Mouse (Mus musculus) intestine, embryonic 15.5 days (tissue): ENCODE measurements around the gene Klf3. TPM values are rescaled to one million over a fixed set of nuclear protein-coding genes. Genes with fewer than 3 reads are reported as not detected.

Source experiments
- ATAC-seq: fragments of 200-750 bp; cut with Nextera tagmentation; 2 replicates; pipeline ENCODE4 v1.8.0; 2017; ENCODE audit warnings: moderate TSS enrichment, moderate library complexity
- H3K27ac ChIP-seq: fragments of 300-500 bp; sonication (generic); 2 replicates; pipeline ENCODE4 v1.5.1; 2015; ENCODE audit warnings: mild to moderate bottlenecking, inconsistent platforms
- H3K27me3 ChIP-seq: fragments of 300-500 bp; sonication (generic); replicated peaks from 2 replicates; pipeline ENCODE4 v1.6.1; 2015; ENCODE audit warnings: inconsistent platforms
- H3K36me3 ChIP-seq: fragments of 300-500 bp; sonication (generic); 2 replicates; pipeline ENCODE4 v1.6.1; 2015; ENCODE audit warnings: inconsistent platforms
- H3K4me1 ChIP-seq: fragments of 300-500 bp; sonication (generic); replicated peaks from 2 replicates; pipeline ENCODE4 v1.6.1; 2015; ENCODE audit warnings: inconsistent platforms
- H3K4me2 ChIP-seq: fragments of 300-500 bp; sonication (generic); replicated peaks from 2 replicates; pipeline ENCODE4 v1.6.1; 2015; ENCODE audit warnings: mild to moderate bottlenecking, inconsistent platforms
- H3K4me3 ChIP-seq: fragments of 300-500 bp; sonication (generic); replicated peaks from 2 replicates; pipeline ENCODE4 v1.5.1; 2015; ENCODE audit warnings: inconsistent platforms
- H3K9ac ChIP-seq: fragments of 300-500 bp; sonication (generic); 2 replicates; pipeline ENCODE4 v1.6.1; 2015; ENCODE audit warnings: inconsistent platforms
- H3K9me3 ChIP-seq: fragments of 300-500 bp; sonication (generic); 2 replicates; pipeline ENCODE4 v1.6.1; 2016; ENCODE audit warnings: inconsistent platforms
- WGBS: fragments of 180-500 bp; shearing (Covaris S2); methylation state at CpG from one replicate; pipeline ENCODE4 v1.1.7; 2015; 5-methylcytosine and 5-hydroxymethylcytosine counted together
- polyA plus RNA-seq: library from polyadenylated mRNA; unstranded; fragments of >200 nt; fragmentation: Nextera tagmentation; extraction: Ambion mirVana; gene quantifications from 2 replicates; pipeline ENCODE4 v1.2.1, GENCODE M21; 2015

Gene Klf3
- polyA plus RNA-seq, 1 experiment from 2014 or later, result 87.6 TPM

DNA sequence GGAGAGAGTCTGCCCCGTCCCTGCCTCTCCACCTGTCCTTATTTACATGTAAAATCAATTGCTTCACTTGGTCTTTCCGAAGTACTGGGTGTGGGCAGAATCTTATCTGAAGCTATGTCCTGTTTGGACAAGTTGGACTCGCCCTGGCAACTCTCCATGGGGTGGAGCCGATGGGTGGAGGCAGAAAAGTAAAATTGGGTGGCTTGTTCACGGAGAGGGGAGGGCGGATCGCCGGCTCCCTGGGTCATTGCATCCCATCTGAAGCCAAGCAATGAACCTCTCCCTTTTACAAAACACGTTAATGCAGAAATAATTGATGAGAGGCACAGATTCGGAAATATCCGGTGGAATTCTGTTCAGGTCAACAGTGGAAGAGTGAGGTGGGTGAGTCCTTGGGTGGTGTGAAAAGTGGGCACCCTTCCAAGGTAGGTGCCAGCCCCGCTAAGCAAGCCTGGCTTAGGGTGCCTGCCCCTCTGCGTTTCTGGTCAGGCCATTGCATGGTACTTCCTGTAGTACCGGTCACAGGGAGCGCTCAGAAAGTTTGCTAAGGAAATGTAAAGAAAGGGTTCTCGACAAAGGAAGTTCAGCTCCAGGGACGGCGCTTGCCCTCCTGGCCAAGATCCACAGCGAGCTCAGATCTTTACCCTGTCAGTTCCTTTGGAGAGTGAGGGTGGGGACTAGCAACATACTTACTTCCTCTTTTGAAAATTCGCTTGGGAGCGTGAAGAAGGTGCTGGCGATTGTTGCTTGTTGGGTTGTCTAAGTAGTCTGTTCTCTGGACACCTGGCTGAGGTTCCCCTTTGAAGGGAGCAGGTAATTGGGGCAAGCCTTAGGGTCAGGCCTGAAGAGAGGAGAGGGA lies 9.2 kb downstream of the Klf3 start:
- Histone ChIP-seq H3K4me1 (peaks cover 90% of the 10 kb centered on the region), H3K4me3 (peak overlapping the region; percentile 9; the same call in 1 of the 2 replicates), H3K36me3 (no peaks in the 10 kb centered on the region), H3K4me2 (peak overlapping the region; percentile 56), H3K27me3 (no peaks in the 10 kb centered on the region), H3K9me3 (no peaks in the 10 kb centered on the region), H3K27ac (peak overlapping the region; percentile 89), H3K9ac (0 out of 2 replicates have a peak overlapping the region, but pooled peaks have one; percentile 23)
- peak; percentile 67 for ATAC-seq
- 11% methylated on average over 22 of the region's 22 CpGs for WGBS

DNA sequence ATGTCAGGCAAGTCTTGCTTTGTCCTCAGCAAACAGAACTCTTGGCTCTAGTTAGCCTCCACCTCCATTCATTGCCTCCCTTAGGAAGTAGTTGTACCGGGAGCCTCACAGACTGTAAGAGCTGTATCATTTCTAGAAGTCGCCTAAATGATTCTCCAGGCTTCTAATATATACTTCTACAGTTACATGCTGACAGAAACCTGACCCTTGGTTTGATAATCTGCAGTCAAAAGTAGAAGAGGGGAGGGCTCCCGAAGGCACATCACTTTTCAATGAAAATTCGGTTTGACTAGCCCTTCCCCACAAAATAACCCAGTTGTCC lies 9.8 kb downstream of the Klf3 start:
- Histone ChIP-seq H3K4me3 (peak overlapping the region; percentile 9; the same call in 1 of the 2 replicates), H3K4me1 (peaks cover 87% of the 10 kb centered on the region), H3K4me2 (peak overlapping the region; percentile 56), H3K9ac (no peak overlapping the region), H3K27me3 (no peaks in the 10 kb centered on the region), H3K36me3 (no peaks in the 10 kb centered on the region), H3K27ac (peak overlapping the region; percentile 89), H3K9me3 (no peaks in the 10 kb centered on the region)
- ATAC-seq, result no peak
- WGBS, result 26% methylated on average over 4 of the region's 4 CpGs

DNA sequence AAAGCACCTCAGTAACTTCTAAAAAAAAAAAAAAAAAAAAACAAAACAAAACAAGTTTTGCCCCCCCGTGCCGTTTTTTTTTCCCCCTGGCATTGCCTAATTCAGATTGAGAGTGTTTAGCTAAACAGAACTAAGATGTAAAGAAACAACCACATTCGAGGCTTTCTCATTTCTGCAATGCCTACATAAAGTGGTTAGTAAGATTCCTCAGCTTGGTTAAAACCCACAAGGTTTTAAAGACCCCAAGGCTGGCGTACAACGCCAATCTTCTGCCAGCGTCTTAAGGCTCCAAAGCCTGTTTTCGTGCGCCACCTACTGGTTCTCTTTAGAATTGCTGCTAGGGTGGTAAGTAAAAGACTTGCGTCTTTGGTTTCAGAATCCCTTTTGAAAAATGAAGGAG lies 10.2 kb downstream of the Klf3 start:
- 4% methylated on average over 9 of the region's 9 CpGs for WGBS
- 0 out of 2 replicates have a peak overlapping the region, but pooled peaks have one; percentile 4 for H3K27ac ChIP-seq
- H3K4me1 ChIP-seq, result peaks cover 87% of the 10 kb centered on the region
- no peak for ATAC-seq
- no peak overlapping the region for H3K9ac ChIP-seq
- no peaks in the 10 kb centered on the region for H3K9me3 ChIP-seq
- H3K4me2 ChIP-seq, result peak overlapping the region; percentile 56; the same call in 1 of the 2 replicates
- H3K4me3 ChIP-seq, result no peak overlapping the region
- H3K27me3 ChIP-seq, result no peaks in the 10 kb centered on the region
- H3K36me3 ChIP-seq, result 0 out of 2 replicates have a peak, but pooled peaks cover under 1% of the 10 kb centered on the region

DNA sequence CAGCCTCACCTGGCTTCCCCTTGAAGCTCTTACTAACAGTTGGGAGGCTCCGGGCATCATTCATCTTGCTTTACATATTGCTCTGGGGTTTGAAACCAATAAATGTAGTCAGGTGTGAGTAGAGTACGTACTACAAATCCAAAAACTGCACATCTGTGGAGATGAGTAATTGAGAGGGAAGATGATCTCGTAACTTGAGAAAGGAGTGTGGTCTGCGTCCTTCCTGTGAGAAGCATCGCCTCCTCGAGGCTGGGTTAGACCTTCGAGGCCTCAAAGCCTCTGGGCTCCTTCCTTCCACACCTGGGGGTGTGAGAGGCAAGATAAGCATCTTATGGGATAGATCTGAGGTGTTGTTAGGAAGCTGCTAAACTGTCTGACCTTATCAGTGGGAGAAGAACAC lies 11.2 kb downstream of the Klf3 start:
- Histone ChIP-seq H3K9me3 (no peaks in the 10 kb centered on the region), H3K4me3 (no peak overlapping the region), H3K9ac (no peak overlapping the region), H3K4me1 (peaks cover 81% of the 10 kb centered on the region), H3K4me2 (no peak overlapping the region), H3K27ac (no peak overlapping the region), H3K36me3 (peaks cover 6% of the 10 kb centered on the region; the same call in 1 of the 2 replicates), H3K27me3 (no peaks in the 10 kb centered on the region)
- no peak for ATAC-seq
- WGBS, result 74% methylated on average over 7 of the region's 7 CpGs

DNA sequence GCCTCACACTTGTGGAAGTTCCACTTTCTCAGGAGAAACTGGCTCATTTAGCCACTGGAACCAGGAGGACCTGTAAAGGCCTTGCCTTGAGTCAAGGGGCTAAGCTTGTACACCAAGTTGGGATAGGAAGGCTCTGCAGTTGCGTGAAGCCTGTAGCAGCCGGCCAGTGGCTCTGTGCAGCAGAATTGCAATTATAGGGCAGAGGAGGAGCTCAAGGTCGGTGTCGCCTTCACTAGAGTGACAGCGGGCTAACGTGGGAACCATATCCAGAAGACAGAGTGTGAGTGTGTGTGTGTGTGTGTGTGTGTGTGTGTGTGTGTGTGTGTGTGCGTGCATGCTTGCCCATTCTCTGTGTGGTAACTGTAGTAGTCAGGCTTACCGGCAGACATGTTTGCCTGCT lies 12.4 kb downstream of the Klf3 start:
- Histone ChIP-seq H3K27ac (0 out of 2 replicates have a peak overlapping the region, but pooled peaks have one; percentile 4), H3K27me3 (no peaks in the 10 kb centered on the region), H3K4me3 (no peak overlapping the region), H3K4me2 (no peak overlapping the region), H3K9me3 (no peaks in the 10 kb centered on the region), H3K4me1 (peaks cover 69% of the 10 kb centered on the region), H3K36me3 (peaks cover 7% of the 10 kb centered on the region; the same call in 1 of the 2 replicates), H3K9ac (no peak overlapping the region)
- WGBS, result 81% methylated on average over 8 of the region's 8 CpGs
- ATAC-seq, result no peak

DNA sequence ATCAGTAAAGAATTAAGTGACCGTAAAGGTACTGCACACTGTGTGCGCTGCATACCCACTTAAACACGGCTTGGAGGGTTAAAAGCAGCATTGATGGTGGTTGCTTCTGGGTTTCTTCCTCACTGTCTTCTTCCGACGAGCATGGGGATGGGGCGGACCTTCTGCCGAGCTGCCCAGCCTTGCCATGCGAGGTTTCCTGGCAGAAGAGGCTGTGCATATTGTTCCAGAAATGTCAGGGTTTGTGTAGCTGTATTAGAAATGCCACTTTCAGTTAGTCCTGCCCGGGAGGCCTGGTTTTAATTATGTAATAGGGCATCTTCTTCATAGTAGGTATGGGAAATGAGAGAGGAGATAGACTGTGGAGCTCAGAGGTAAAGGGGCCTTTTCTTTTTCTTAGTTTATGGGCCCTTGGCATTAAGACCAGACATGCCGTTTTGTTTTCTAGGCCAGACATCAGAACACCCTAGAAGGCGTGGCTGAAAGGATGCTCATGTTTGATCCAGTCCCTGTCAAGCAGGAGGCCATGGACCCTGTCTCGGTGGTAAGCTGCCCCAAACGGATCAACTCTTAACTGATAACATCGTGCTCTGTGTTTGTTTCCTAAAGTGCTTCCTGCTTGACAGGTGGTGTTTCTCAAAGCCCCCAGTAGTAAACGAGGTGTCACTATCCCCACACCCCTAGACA lies 13.2 kb downstream of the Klf3 start:
- no peaks in the 10 kb centered on the region for H3K9me3 ChIP-seq
- no peak overlapping the region for H3K9ac ChIP-seq
- H3K4me1 ChIP-seq, result peaks cover 61% of the 10 kb centered on the region
- peak overlapping the region; percentile 71 for H3K27ac ChIP-seq
- H3K4me3 ChIP-seq, result no peak overlapping the region
- WGBS, result 48% methylated on average over 15 of the region's 15 CpGs
- no peak for ATAC-seq
- H3K36me3 ChIP-seq, result peaks cover 13% of the 10 kb centered on the region; the same call in 1 of the 2 replicates
- no peak overlapping the region for H3K4me2 ChIP-seq
- H3K27me3 ChIP-seq, result no peaks in the 10 kb centered on the region

DNA sequence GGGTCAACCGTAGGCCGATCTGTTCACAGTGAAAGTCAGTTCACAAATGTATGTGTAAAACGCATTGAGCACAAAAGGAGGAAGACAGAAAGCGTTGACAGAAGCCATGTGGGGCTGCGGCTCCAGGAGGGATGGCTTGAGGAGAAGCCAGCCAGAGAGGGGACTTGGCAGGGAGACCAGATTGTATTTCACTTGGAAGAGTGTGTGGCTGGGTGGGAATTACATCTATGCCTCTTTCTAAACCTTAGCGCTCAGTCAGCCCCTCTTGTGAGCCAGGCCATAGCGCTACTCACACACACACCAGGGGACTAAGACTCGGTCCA lies 13.7 kb downstream of the Klf3 start:
- Histone ChIP-seq H3K27ac (peak overlapping the region; percentile 71), H3K36me3 (peaks cover 17% of the 10 kb centered on the region), H3K4me3 (no peak overlapping the region), H3K9ac (no peak overlapping the region), H3K27me3 (no peaks in the 10 kb centered on the region), H3K4me2 (no peak overlapping the region), H3K9me3 (no peaks in the 10 kb centered on the region), H3K4me1 (peaks cover 56% of the 10 kb centered on the region)
- peak; percentile 26 for ATAC-seq
- 44% methylated on average over 8 of the region's 8 CpGs for WGBS

DNA sequence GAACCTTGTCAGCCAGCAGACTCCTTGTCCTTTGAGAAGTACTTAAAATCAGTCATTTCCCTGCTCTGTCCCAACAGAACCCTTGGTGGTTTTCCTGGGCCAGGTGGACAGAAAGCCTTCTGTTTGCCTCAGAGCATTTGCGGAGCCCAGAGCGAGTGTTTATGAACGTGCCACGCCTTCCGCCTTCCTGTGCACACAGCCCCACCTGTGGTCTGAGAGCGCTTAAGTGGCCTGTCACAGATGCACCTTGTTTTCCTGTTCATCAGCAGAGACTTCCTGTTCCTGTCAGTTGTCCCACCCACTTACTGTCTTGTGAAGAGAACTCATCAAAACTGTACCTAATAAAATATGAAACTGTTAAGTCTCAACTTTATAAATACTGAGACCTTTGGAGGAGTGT lies 16.2 kb downstream of the Klf3 start:
- WGBS, result 46% methylated on average over 6 of the region's 6 CpGs
- Histone ChIP-seq H3K27me3 (no peaks in the 10 kb centered on the region), H3K4me2 (no peak overlapping the region), H3K9ac (no peak overlapping the region), H3K4me1 (peaks cover 34% of the 10 kb centered on the region), H3K27ac (no peak overlapping the region), H3K4me3 (no peak overlapping the region), H3K9me3 (no peaks in the 10 kb centered on the region), H3K36me3 (peaks cover 42% of the 10 kb centered on the region)
- no peak for ATAC-seq

DNA sequence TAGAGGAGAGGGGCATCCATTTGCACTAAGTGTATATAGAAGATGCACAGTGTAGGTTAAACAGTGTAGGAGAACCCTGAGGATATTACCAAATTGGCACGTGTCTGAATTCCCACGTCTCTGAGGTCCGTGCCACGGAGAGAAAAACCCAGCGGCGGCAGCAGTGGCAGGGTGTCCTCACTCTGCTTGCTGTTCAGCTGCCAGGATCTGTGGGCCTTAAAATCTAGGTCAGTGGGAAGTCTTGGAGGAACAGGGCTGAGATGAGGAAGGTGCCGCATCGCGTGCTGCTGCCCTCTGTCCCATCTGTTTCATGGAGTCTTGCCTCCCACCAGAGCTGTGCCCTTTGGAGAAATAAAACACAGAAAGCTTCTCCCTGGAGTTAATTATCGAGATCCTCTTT lies 16.9 kb downstream of the Klf3 start:
- WGBS, result 95% methylated on average over 10 of the region's 10 CpGs
- peaks cover 29% of the 10 kb centered on the region for H3K4me1 ChIP-seq
- no peak for ATAC-seq
- peaks cover 42% of the 10 kb centered on the region for H3K36me3 ChIP-seq
- H3K27ac ChIP-seq, result no peak overlapping the region
- no peaks in the 10 kb centered on the region for H3K9me3 ChIP-seq
- H3K4me3 ChIP-seq, result no peak overlapping the region
- no peaks in the 10 kb centered on the region for H3K27me3 ChIP-seq
- H3K9ac ChIP-seq, result no peak overlapping the region
- no peak overlapping the region for H3K4me2 ChIP-seq

DNA sequence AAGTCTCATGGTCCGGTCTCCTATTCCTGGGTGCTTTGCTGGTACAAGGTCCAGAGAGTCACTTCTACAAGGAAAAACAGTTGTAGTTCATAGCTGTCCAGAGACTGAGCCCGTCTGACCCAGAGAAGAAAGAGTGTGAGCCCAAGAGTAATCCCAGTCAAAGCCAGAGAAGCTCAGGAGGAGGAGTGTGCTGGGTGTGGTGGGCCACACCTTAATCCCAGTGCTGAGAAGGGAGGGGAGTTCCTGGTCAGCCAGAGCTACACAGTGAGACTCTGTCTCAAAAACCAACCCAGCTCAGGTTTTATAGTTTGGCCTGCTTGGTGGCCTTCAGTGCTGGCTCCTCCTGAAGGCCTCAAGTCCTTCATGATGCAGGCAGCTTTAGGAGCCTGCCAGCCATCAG lies 18.1 kb downstream of the Klf3 start:
- Histone ChIP-seq H3K4me2 (no peak overlapping the region), H3K27me3 (no peaks in the 10 kb centered on the region), H3K4me1 (peaks cover 18% of the 10 kb centered on the region), H3K4me3 (no peak overlapping the region), H3K27ac (no peak overlapping the region), H3K36me3 (peaks cover 51% of the 10 kb centered on the region), H3K9me3 (no peaks in the 10 kb centered on the region), H3K9ac (no peak overlapping the region)
- ATAC-seq, result 0 out of 2 replicates have a peak, but pooled peaks have one; percentile 11
- 86% methylated on average over 2 of the region's 2 CpGs for WGBS

DNA sequence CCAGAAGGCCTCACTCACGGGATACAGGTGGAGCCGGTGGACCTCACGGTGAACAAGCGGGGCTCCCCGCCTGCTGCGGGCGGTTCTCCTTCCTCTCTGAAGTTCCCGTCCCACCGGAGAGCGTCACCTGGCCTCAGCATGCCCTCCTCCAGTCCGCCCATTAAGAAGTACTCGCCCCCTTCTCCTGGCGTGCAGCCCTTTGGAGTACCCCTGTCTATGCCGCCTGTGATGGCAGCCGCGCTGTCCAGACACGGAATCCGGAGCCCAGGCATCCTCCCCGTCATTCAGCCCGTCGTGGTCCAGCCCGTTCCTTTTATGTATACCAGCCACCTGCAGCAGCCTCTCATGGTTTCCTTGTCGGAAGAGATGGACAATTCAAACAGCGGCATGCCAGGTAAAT lies 18.8 kb downstream of the Klf3 start:
- 96% methylated on average over 24 of the region's 24 CpGs for WGBS
- Histone ChIP-seq H3K4me2 (no peak overlapping the region), H3K27ac (no peak overlapping the region), H3K27me3 (no peaks in the 10 kb centered on the region), H3K9ac (no peak overlapping the region), H3K4me1 (peaks cover 11% of the 10 kb centered on the region), H3K9me3 (no peaks in the 10 kb centered on the region), H3K36me3 (peaks cover 56% of the 10 kb centered on the region), H3K4me3 (no peak overlapping the region)
- ATAC-seq, result no peak

DNA sequence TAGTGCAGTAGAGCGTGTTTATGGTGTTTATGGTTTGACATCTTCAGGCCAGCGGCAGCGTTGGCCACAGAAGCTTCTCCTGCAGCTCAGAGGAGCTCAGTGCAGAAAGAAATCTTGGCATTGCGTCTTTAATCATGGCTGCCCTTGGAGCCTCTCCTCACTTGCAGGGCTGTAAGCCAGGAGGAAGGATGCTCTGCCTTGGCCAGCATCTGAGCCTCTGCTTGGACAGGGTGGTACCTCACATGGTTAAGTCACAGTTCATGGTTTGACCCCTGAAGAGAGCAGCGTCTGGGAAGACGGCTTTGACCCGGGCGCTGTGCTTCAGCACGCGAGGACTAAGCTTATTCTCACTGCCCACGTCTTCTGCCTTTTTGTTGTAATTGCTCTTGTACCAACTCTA lies 20.2 kb downstream of the Klf3 start:
- H3K36me3 ChIP-seq, result peaks cover 67% of the 10 kb centered on the region
- ATAC-seq, result no peak
- H3K4me2 ChIP-seq, result no peak overlapping the region
- 95% methylated on average over 11 of the region's 11 CpGs for WGBS
- H3K9ac ChIP-seq, result no peak overlapping the region
- H3K9me3 ChIP-seq, result no peaks in the 10 kb centered on the region
- no peaks in the 10 kb centered on the region for H3K27me3 ChIP-seq
- no peak overlapping the region for H3K27ac ChIP-seq
- H3K4me1 ChIP-seq, result peaks cover 3% of the 10 kb centered on the region; the same call in 1 of the 2 replicates
- no peak overlapping the region for H3K4me3 ChIP-seq
